Mouse (Mus musculus) intestine, embryonic 14.5 days (tissue): ENCODE data around the gene Mindy3. TPM values are rescaled to one million over a fixed set of nuclear protein-coding genes. Genes with fewer than 3 reads are reported as not detected.

Source experiments
- ATAC-seq: fragments of 200-750 bp; cut with Nextera tagmentation; replicated peaks from 2 replicates; pipeline ENCODE4 v1.8.0; 2017; ENCODE audit warnings: low read depth, moderate number of reproducible peaks, moderate TSS enrichment, moderate library complexity; ENCODE audit not compliant: low FRiP score, low TSS enrichment
- DNase-seq: peaks from one replicate; pipeline ENCODE4 v3.0.0-alpha.2; 2018; ENCODE audit warnings: low spot score
- H3K27ac ChIP-seq: fragments of 300-500 bp; sonication (generic); 2 replicates; pipeline ENCODE4 v1.5.1; 2014; ENCODE audit warnings: low read depth, mild to moderate bottlenecking, control low read depth
- H3K27me3 ChIP-seq: fragments of 300-500 bp; sonication (generic); replicated peaks from 2 replicates; pipeline ENCODE4 v1.6.1; 2014; ENCODE audit warnings: low read length, control low read depth; ENCODE audit not compliant: control insufficient read depth, insufficient read depth
- H3K36me3 ChIP-seq: fragments of 300-500 bp; sonication (generic); 2 replicates; pipeline ENCODE4 v1.6.1; 2014; ENCODE audit warnings: low read length, control low read depth; ENCODE audit not compliant: control insufficient read depth, insufficient read depth
- H3K4me1 ChIP-seq: fragments of 300-500 bp; sonication (generic); replicated peaks from 2 replicates; pipeline ENCODE4 v1.6.1; 2014; ENCODE audit warnings: low read length, control low read depth, mixed read lengths; ENCODE audit not compliant: control insufficient read depth, insufficient read depth
- H3K4me2 ChIP-seq: fragments of 300-500 bp; sonication (generic); 2 replicates; pipeline ENCODE4 v1.6.1; 2014; ENCODE audit warnings: low read length
- H3K4me3 ChIP-seq: fragments of 300-500 bp; sonication (generic); 2 replicates; pipeline ENCODE4 v1.5.1; 2014; ENCODE audit warnings: low read depth, low read length, control low read depth, mixed read lengths
- H3K9ac ChIP-seq: fragments of 300-500 bp; sonication (generic); 2 replicates; pipeline ENCODE4 v1.6.1; 2014; ENCODE audit warnings: mild to moderate bottlenecking, low read length
- H3K9me3 ChIP-seq: fragments of 300-500 bp; sonication (generic); 2 replicates; pipeline ENCODE4 v1.6.1; 2016; ENCODE audit warnings: low read length, control low read depth; ENCODE audit not compliant: control insufficient read depth
- WGBS: fragments of 180-500 bp; shearing (Covaris S2); extraction: QIAGEN DNeasy Blood & Tissue Kit; methylation state at CpG from one replicate; pipeline ENCODE4 v1.1.7; 2014; 5-methylcytosine and 5-hydroxymethylcytosine counted together
- polyA plus RNA-seq: library from polyadenylated mRNA; unstranded; fragments of >200 nt; fragmentation: Nextera tagmentation; extraction: Ambion mirVana; gene quantifications from 2 replicates; pipeline ENCODE4 v1.2.1, GENCODE M21; 2014

Gene Mindy3
- polyA plus RNA-seq, 1 experiment from 2014 or later, result 26.5 TPM

DNA sequence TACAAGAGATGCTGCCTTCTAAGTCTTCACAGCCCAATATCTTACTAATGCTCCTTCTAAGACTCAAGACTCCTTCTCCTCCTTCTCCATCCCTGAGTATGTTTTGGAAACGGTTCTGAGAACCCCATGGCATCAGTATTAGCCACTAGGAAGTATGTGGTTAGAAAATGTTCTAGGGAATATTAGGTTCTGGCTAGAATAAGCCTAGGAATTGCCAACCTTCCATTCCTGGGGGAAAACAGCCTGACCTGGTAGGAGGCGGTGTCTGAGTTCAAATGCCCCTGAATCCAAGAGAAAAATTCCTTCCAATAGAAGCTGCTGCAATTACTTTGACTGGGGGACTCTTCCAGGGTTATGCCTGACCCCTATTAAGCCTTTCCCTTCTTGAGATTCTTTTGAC, 93.4 kb downstream of the Mindy3 start:
- no peak for ATAC-seq

DNA sequence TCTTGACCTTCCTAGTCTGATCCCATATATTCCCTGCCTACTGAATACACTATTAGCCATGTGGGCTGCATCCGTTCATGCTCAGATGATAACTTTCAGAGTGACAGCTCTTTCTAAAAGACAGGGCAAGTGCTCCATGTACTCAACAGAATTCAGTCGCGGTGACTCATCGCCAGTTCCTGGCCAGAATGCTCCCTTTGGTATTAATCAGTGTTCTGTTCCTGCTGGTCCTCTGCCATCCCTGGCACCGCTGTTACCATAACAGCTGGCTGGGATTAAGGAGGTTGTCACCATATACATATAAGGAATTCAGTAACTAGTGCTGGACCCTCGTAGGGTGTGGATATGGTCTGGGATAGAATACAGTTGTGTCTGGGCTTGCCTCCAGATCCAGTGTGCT, 93.9 kb downstream of the Mindy3 start:
- no peaks in the 10 kb centered on the region for H3K27me3 ChIP-seq
- H3K9ac ChIP-seq, result no peak overlapping the region
- DNase-seq, result no peak
- no peak overlapping the region for H3K4me2 ChIP-seq
- no peak overlapping the region for H3K27ac ChIP-seq
- ATAC-seq, result no peak
- no peaks in the 10 kb centered on the region for H3K4me1 ChIP-seq
- no peak overlapping the region for H3K4me3 ChIP-seq
- WGBS, result 66% methylated on average over 6 of the region's 6 CpGs
- H3K36me3 ChIP-seq, result no peaks in the 10 kb centered on the region
- no peaks in the 10 kb centered on the region for H3K9me3 ChIP-seq

More for the DNA sequence above, 93.4 kb downstream of the Mindy3 start:
- H3K4me1 ChIP-seq, result no peaks in the 10 kb centered on the region
- H3K36me3 ChIP-seq, result no peaks in the 10 kb centered on the region
- no peaks in the 10 kb centered on the region for H3K9me3 ChIP-seq
- H3K27me3 ChIP-seq, result no peaks in the 10 kb centered on the region
- H3K27ac ChIP-seq, result no peak overlapping the region
- WGBS, result 81% methylated on average over 2 of the region's 2 CpGs
- no peak overlapping the region for H3K4me2 ChIP-seq
- no peak for DNase-seq
- H3K4me3 ChIP-seq, result no peak overlapping the region
- no peak overlapping the region for H3K9ac ChIP-seq

- DNase-seq (no peak), ATAC-seq (no peak)
- WGBS, result 94% methylated on average over 4 of the region's 4 CpGs
- H3K9ac ChIP-seq, result no peak overlapping the region
- H3K4me3 ChIP-seq, result no peak overlapping the region
- H3K27me3 ChIP-seq, result no peaks in the 10 kb centered on the region
- H3K9me3 ChIP-seq, result no peaks in the 10 kb centered on the region
- no peaks in the 10 kb centered on the region for H3K4me1 ChIP-seq
- H3K36me3 ChIP-seq, result no peaks in the 10 kb centered on the region
- H3K4me2 ChIP-seq, result no peak overlapping the region
- H3K27ac ChIP-seq, result no peak overlapping the region
Observed at GRCm38 (mm10) chr2:12320914-12321313, 98.4 kb downstream of the Mindy3 start.

GRCm38 (mm10) chr2:12318715-12319114, 100.6 kb downstream of the Mindy3 start:
- Histone ChIP-seq H3K27me3 (no peaks in the 10 kb centered on the region), H3K4me3 (no peak overlapping the region), H3K9me3 (no peaks in the 10 kb centered on the region), H3K27ac (no peak overlapping the region), H3K4me1 (no peaks in the 10 kb centered on the region), H3K9ac (no peak overlapping the region), H3K36me3 (no peaks in the 10 kb centered on the region), H3K4me2 (no peak overlapping the region)
- 84% methylated on average over 3 of the region's 3 CpGs for WGBS
- DNase-seq (no peak), ATAC-seq (no peak)

GRCm38 (mm10) chr2:12318036-12318435, 101.2 kb downstream of the Mindy3 start:
- no peaks in the 10 kb centered on the region for H3K27me3 ChIP-seq
- H3K4me3 ChIP-seq, result no peak overlapping the region
- H3K4me1 ChIP-seq, result no peaks in the 10 kb centered on the region
- WGBS, result 77% methylated on average over 4 of the region's 4 CpGs
- H3K9ac ChIP-seq, result no peak overlapping the region
- H3K4me2 ChIP-seq, result no peak overlapping the region
- DNase-seq, result no peak
- H3K9me3 ChIP-seq, result no peaks in the 10 kb centered on the region
- H3K27ac ChIP-seq, result no peak overlapping the region
- no peaks in the 10 kb centered on the region for H3K36me3 ChIP-seq
- ATAC-seq, result no peak

GRCm38 (mm10) chr2:12317343-12317742, 101.9 kb downstream of the Mindy3 start:
- ATAC-seq, result no peak
- DNase-seq, result no peak
- 67% methylated on average over 5 of the region's 5 CpGs for WGBS

DNA sequence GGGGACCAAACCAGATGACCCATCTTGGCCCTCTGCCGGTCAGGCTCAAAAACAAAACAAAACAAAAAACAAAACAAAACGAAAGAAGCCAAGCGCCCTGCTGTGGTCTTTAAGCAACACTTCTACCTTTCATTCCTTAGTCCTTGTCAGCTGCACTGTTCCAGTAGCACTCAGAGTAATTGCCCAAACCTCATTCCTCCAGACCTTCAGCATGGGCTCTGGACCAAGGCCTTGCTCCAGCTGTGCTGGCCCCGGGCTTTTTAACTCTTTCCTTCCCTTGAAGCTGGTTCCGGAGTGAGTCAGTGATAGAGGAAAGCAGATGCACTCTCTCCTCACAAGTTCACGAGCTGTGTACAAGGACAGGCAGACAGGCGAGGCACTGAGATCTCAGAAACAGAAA, 102.9 kb downstream of the Mindy3 start:
- H3K4me2 ChIP-seq, result no peak overlapping the region
- no peak overlapping the region for H3K27ac ChIP-seq
- no peaks in the 10 kb centered on the region for H3K9me3 ChIP-seq
- DNase-seq (no peak), ATAC-seq (no peak)
- no peaks in the 10 kb centered on the region for H3K27me3 ChIP-seq
- H3K36me3 ChIP-seq, result no peaks in the 10 kb centered on the region
- 35% methylated on average over 7 of the region's 7 CpGs for WGBS
- H3K4me3 ChIP-seq, result no peak overlapping the region
- no peaks in the 10 kb centered on the region for H3K4me1 ChIP-seq
- H3K9ac ChIP-seq, result no peak overlapping the region

More at GRCm38 (mm10) chr2:12317343-12317742, 101.9 kb downstream of the Mindy3 start:
- H3K9ac ChIP-seq, result no peak overlapping the region
- no peaks in the 10 kb centered on the region for H3K4me1 ChIP-seq
- H3K4me3 ChIP-seq, result no peak overlapping the region
- no peaks in the 10 kb centered on the region for H3K9me3 ChIP-seq
- H3K27ac ChIP-seq, result no peak overlapping the region
- no peak overlapping the region for H3K4me2 ChIP-seq
- H3K27me3 ChIP-seq, result no peaks in the 10 kb centered on the region
- no peaks in the 10 kb centered on the region for H3K36me3 ChIP-seq

GRCm38 (mm10) chr2:12314028-12314427, 105.2 kb downstream of the Mindy3 start:
- Histone ChIP-seq H3K27ac (no peak overlapping the region), H3K27me3 (no peaks in the 10 kb centered on the region), H3K4me1 (no peaks in the 10 kb centered on the region), H3K4me3 (no peak overlapping the region), H3K9ac (no peak overlapping the region), H3K4me2 (no peak overlapping the region), H3K9me3 (no peaks in the 10 kb centered on the region), H3K36me3 (no peaks in the 10 kb centered on the region)
- 68% methylated on average over 6 of the region's 6 CpGs for WGBS
- no peak for DNase-seq
- ATAC-seq, result no peak

DNA sequence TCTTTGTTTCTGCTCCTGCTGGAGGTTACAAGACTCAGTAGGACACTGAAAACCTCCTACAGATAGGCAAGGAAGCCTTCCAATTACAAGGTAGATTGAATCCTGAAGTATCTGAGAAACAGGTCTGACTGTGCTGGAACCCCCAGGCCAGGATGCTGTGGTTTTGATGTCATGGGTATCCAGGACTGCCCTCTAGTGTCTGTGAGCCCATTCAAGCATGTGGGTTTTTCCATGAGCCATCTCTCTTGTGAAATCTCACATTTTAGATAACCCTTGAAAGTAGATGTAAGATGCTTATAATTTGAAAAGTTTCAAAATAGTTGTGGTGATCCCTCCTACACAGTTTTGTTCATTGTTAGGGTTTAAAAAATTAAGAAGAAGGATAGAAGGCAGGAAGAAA, 110.8 kb downstream of the Mindy3 start:
- Histone ChIP-seq H3K4me2 (no peak overlapping the region), H3K27ac (no peak overlapping the region), H3K36me3 (no peaks in the 10 kb centered on the region), H3K9me3 (no peaks in the 10 kb centered on the region), H3K4me3 (no peak overlapping the region), H3K9ac (no peak overlapping the region), H3K4me1 (peaks cover 4% of the 10 kb centered on the region; the same call in 1 of the 2 replicates), H3K27me3 (no peaks in the 10 kb centered on the region)
- ATAC-seq (no peak), DNase-seq (no peak)
